Mouse (Mus musculus) kidney, adult 18-20 months (tissue): ENCODE data around the gene AL607142.1.
A peak's percentile ranks its signal among the peaks of the same experiment; 100 is the strongest.

Experiments
- DNase-seq: peaks from one replicate; pipeline ENCODE4 v3.0.0; 2021

Gene AL607142.1

DNA sequence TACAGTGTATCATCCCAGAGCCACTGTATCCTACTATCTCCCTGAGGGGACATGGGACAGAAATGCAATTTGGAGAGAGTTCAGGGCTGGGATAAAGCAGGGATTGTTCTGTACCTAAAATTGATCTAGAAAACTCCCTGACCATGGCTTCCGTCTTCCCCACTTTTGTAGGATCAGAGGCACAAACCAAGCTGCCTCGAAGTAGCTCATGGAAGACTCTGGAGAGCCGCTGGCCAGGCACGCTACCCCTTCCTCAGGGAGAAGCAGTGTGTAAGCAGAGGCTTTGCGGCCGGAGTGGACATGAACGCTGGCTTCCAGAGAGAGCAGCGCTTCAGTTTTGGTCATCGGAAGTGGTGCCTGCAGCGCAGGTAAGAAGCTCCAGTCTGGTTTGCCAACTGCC lies at the start of gene AL607142.1:
TSS of gene AL607142.1 (plus strand) at position 301 of the 400 bp plus-strand sequence.
- DNase-seq, result no peak

DNA sequence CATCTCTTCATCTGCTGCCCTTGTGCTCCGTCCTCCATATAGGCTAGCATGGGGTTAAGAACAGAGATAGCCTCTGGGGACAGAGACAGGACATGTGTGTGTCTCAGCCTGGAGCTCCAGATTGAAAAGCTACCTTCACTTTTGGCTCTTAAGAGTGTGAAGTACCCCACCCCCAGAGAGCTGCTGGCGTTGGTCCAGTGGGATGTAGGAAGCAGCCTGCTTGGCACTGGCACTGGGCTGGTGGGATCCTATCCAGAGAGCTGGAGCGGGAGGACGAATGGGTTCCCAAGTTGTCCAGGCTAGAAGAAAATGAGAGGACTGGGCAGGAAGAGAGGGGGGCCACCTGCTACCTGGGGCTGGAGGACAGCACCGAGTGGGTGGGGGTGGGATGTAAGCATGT lies 46.4 kb upstream of the AL607142.1 start:
- DNase-seq, result no peak

DNA sequence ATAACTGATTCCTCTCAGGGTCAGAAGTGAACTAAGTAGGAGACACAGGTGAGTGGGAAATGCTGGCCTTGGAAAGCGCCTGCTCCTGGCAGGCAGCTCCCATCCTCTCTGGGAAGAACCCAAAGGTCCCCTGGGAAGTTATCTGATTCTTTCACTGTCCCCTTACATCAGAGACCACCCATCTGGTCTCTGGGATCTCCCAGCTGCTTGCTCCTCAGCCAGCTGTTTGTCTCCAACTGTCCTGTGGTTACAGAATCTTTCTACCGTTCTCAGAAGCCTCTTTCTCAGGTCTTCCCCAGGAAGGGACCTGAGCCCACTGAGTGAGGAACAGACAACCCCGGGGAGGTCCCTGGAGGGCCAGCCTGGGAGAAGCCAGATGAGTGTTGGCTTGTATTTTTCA lies 42.4 kb upstream of the AL607142.1 start:
- DNase-seq, result no peak

DNA sequence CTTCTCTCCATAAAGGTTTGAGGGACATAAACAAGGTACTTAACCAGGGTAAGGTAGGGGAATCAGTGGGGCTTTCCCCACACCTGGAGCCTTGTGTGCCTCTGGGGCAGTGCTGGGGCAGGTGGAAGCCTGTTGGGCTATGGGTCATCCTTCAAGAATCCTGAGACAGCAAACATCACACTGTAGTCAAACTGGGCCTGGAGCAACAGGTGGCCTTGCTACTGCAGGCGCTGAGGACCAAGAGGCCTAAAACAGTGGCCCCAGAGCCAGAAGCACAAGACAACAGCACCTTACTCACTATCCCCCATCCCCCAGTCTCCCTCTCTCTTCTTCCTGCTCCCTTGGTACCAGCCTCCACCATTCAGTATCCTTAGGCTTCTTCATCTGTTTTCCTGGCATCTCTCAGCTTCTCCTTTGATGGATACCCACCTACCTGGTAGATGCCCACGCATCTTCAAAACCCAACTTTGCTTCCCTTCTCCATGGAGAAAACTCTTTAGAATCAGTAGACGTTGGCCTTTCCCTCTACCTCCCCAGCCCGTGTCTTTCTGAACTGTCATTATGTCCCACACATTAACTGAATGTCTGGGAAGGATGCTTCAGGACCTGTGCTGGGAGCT lies 41.5 kb upstream of the AL607142.1 start:
- no peak for DNase-seq

DNA sequence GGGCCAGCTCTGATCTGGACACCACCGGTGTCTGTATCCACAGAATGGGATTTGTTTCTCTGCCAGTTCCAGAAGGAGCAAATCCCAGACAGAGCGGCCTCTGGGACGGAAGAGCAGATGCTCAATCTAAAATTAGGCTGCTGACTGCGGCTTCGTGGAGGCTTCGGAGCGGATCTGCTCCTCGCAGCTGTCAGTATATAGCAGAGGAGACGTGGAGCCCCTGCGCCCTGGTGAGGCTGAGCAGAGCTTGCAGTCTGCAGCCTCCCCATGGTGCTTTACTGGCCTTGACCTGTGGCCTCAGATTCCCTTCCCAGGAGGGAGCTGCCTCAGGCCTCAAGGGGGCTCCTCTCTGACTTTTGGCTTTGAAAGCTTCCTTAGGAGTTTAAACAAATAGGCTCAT lies 40.7 kb upstream of the AL607142.1 start:
- DNase-seq, result no peak

DNA sequence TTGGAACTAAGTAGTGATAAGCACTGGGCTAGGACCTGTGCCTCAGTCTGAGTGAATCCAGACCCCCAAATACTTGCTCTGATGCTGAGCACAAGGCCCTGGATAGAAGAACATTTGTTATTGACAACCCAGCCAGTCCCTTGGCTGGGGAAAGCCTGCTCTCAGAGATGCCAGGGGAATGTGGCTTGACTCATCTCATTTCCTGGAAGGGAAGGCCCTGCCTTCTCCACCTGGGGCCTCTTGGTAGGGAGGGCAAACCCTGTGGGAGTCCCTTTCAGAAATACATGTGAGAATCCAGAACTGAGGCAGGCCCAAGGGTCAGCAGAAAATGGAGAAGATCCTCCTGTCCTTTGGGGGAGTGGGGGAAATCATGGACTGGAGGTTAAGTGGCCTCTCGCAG lies 37.1 kb upstream of the AL607142.1 start:
- DNase-seq, result no peak

DNA sequence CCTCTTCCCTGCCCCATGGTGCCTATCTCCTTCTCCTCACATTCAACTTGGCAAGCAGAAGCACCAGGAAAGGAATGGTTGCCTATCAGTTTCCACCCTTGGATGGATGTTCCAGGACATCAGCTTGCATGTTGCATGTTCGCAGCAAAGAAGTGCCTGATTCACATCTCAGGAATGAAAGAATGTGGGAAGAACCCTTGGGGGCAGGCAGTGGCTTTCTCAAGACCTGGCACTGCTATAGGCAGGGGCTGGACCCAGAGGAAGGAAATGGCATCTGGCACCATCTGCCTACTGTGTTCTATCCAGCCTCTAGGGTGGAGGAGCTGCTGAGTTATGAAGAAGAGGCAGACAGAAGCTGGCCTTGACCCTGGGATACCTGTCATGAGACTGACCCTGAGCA lies 34.9 kb upstream of the AL607142.1 start:
- DNase-seq, result no peak

DNA sequence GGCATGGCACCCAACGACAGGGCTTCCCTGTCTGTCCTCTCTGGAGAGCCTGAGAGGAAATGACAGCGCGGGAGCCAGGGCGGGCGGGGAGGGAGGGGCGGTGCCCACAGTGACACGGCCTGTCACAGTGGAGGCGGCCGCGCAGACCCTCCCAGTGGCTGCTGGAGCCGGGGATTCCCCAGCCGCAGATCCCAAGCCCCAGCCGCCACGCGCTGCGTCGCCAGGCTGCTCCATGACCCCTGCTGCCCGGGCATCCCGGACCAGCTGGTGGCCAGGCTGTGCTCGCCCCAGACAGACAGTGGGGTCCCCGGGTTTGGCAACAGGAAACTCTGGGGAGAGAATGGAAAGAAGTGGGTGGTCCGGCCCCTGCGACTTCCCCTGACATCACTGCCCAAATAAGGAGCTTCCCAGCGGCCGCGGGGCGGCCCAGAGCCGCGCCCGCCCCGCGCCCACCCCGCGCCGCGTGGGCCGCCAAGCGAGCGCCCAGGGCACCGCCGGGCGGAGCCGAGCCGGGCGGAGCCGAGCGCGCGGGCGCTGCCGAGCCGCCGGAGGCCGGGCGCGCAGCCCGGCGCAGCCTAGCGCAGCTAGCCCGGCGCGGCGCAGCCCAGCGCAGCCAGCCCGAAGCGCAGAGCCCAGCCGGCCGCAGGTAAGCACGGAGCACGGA lies 32.3 kb upstream of the AL607142.1 start:
- DNase-seq, result peak; percentile 57

DNA sequence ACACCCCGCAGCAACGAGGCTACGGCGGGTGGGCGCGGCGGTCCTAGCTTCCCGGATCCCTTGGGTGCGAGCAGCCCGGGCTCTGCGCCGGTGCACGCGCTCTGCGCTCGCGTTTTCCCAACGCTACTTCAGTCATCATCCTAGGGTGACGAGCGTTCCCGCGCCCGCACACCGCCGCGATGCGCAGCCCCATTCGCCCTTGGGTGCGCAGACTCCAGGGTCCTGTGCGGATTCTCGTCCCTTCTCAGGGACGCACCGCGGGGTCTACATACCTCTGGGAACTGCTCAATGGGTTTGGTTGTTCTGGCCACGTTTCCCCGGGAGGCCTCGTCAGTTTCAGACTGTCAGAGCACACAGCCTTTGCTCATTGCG lies 31.8 kb upstream of the AL607142.1 start:
- DNase-seq, result peak; percentile 28

DNA sequence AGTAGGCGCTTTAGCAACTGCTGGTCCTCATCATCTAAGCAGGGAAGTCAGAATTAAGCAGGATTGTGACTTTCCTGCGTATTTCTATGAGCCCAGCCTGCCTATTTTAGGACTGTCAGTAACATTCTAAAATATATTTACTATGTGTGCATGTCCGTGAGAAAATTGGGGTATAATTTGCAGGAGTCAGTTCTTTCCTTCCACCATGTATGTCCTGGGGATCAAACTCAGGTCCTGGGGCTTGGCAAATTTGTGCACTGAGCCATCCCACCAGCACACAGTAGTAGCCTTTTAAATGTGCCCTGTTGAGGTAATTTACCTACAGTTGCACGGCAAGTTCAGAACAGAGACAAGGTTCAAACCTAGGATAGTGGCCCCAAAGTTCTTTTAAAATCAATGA lies 28.5 kb upstream of the AL607142.1 start:
- DNase-seq, result no peak

DNA sequence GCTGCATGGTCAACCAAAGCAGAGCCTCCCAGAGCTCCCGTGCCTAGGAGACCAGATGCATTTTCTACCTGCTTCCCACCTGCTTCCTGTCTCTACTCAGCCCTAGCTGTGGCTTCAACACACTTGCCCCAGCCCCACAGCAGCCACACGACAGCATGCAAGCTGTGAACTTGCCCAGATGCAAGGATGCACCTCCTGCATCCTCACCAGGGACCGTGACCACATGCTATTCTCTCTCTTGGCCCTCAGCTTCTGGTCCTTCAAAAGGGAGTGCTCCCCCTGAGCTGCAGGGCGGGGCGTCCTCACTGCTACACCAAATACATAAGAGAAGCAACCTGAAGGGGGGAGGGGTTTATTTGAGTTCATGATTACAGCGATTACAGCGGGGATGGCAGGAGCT lies 27.8 kb upstream of the AL607142.1 start:
- DNase-seq, result no peak

DNA sequence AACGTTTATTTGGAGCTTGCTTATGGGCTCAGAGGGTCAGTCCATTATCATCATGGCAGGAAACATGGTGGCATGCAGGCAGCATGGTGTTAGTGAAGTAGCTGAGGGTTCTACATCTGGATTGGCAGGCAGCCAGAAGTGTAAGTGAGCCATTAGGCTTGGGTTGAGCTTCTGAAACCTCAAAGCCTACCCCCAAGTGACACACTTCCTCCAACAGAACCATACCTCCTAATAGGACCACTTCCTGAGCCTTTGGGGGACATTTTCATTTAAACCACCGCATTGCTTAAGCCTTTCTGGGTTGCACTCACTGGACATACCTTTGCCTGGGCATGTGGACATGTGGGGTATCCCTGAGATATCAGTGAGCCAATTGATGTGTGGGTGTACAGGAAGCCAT lies 23.3 kb upstream of the AL607142.1 start:
- no peak for DNase-seq

DNA sequence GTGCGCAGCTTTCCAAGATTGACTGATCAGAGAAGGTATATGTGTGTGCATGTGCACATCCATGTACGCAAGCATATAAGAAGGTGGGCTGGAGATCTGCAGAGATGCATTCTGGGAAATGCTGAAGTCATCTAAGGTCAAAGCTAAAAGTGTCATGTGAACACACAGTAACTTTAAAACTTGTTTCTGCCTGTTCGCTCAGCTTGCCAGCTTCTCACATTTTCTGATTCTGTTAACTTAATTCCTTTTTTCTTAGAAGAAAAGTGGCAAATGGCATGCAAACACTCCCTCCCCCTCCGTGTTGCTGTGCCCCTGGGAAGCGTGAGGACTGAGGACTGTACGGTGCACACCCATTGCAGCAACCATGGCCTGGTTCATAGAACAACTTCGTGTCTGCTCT lies 22.3 kb upstream of the AL607142.1 start:
- no peak for DNase-seq

DNA sequence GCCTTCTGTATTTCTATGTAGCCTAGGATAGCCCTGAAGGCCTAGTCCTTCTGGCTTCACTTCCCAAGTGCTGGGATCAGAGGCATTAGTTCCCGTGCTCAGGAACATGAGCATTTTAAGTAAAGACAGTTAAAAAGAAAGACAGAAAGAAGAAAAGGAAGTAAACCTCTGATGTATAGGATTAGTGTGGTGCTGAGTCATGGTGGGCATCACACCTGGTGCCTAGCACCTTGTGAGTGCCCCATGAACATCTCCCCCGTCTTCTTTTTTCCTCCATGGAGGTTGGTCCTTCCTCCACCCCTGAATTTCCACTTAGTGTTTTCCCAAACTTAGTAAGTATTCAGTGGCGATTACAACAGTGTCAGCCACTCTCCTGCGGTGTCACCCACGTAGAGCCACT lies 20.2 kb upstream of the AL607142.1 start:
- no peak for DNase-seq

DNA sequence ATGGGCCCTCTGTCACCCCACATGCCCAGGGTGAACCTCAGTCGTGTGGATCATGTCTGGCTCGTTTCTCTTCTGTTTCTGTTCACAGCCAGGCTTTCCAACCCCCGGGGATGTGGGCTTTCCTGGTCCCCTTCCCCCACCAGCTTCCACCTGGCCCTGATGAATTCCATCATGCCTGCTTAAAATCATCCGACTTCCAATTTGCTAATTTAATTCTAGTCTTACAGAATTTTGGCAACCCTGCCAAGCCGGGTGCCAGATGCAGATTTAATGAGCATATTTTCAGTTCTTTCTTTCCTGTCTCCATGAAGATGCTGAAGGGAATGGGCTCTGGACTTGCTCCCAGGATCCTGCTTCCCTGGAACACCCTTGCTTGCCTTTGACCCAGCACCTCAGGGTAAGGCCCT lies 19.7 kb upstream of the AL607142.1 start:
- DNase-seq, result no peak

DNA sequence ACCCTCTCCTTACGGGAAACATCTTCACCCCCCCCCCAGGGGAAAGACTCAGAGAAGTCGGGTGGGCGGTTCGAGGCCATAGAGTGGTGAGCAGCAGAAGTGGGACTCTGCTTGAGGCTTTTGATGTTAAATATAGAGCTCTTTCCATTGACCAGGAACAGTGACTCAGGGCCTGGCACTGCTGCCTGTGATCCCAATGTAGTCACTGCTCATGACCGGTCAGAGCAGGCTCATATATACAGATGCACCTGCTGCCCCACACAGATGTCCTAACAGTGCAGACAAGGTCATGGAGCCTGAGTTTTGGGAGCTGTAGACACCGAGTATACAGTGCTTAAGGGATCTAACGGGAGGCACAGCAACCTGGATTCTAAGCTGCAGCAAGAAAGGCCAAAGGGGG lies 18.9 kb upstream of the AL607142.1 start:
- no peak for DNase-seq

DNA sequence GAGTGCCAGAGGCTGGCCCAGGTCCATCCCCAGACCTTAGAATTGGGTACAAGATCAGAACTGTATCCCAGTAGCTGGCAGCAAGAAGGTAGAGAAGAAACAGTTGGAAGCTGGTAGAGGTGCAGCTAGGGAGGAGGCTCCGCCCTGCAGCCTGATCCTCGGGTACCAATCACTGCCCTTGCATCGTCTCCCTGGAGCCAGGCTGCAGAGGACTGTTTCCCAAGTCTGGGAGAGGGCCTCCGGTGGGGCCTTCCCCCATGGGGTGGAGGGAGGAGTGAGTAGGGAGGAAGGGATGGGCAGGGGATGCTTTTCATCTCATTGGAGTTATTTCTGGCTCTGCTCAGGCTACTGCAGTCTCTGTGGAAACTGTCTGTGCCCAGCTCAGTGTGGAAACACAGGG lies 17.7 kb upstream of the AL607142.1 start:
- no peak for DNase-seq

DNA sequence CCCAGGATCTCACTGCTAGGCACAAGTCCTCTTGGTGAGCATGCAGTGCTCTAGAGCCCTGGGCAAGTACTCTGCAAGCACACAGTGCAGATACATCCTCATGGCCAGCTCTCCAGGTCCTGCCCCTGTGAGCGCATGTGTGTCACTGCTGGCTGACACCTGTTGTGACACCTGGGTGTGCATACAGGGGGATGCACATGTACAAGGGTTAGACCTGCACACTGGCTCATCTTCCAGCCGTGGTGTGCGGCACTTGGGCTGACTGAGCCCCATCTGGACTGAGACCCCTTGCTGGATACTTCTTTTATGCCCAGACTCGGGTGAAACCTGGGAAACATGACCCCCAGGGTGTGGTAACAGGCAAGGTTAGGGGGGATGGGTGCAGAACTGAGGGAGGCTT lies 16.5 kb upstream of the AL607142.1 start:
- DNase-seq, result no peak

DNA sequence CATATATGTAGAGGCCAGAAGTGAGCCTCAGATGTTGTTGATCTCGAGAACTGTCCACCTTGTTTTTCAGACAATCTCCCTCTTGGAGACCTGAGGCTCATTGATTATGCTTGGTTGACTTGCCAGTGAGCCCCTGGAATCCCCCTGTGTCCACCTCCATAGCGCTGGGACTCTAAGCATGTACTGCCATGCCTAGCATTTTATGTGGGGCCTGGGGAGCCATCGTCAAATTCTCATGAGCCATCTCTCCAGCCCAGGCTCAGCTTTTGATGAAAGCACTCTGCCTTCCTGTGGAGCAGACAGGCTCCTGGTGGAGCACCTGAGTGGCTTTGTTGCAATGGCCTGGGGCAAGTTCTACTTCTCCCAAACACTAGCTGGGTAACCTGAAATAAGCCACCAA lies 14.9 kb upstream of the AL607142.1 start:
- no peak for DNase-seq

DNA sequence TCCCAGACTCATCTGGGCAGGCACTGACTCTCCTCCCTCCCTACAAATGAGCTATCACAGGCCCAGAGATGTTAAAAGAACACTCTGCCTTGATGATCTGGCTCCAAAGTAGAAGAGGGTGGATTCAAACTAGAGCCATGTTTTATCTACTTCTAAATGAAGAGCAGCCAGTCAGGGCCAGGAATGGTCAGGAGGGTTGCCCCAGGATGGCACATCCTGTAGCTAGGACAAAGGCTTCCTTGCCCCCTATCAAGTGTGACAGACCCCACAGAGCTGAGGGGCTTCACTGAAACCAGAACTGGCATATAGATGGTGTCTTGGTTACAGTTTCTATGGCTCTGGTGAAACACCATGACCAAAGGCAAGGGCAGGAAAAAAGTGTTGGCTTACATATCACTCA lies 12.3 kb upstream of the AL607142.1 start:
- no peak for DNase-seq

DNA sequence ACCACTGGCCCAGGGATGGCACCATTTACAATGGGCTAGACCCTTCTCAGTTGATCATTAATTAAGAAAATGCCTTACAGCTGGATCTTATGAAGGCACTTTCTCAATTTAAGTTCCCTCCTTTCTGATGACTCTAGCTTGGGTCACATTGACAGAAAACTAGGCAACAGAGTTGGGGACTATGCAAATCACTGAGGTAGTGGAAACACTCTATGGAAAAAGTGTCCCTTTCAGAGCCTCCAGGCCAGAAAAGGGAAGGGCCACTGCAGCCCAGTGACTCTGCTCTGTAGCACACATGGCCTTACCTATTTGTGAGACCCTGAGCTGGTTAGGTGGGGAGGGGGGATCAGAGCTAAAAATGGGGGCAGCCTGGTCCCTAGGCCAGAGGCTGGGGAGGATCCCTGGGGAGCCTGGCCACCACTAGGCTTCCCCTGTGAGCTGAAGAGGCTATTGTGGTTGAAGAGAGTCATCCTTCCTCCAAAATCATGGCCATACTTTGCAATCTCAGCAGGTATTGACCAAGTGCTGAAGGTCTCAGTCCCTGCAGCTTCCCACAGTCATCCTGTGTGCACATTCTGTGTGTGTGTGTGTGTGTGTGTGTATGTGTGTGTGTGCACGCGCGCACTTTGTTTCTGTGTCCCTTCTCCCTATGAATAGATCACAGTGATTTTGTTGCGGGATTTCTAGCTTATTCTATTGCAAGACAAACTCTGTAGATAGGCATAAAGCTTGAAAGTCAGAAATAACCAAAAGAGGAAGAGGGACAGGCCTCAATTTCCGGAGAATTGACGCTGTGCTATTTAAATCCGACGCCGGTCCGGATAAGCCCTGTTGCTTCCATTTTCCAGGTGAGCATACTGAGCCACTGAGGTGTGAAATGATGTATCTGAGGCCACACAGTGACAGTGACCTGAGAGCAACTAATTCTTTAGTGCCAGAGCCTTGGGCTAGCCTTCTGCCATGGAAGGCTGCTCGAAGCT lies 11.5 kb upstream of the AL607142.1 start:
- DNase-seq, result no peak

DNA sequence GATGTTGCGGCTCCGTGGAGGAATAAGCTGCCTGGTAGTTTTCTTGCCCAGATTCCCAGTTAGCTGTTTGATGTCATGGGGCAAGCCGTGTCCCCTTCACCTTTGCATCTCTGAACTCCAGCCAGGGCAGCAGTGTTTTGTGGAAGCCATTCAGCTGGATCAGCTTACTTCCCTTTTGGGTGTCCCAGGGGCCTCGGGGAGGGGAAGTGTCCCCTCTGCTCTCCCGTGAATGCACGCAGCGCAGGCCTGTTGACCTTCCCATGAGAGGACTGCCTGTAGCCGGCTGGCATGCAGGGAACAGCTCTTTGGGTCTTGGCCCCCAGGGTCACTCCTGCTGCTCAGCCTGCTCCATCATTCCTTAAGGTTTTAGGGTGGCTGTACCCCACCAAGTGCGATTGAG lies 10.7 kb upstream of the AL607142.1 start:
- no peak for DNase-seq

DNA sequence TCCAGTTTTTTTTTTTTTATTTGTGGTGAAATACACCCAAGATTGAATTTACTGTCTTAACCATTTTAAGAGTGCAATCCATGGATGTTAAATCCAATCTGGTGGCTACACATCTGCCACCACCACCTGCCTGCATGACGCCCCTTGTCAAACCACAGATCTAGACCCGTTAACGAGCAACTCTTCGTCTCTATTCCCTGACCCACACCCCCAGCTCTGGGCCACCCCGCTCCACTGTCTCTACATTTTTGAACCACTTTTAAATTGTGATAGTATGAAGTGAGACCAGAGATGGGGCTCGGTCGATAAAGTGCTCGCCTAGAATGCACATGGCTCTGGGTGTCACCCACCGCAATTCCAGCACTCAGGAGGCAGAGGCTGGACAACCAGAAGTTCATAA lies 8.3 kb upstream of the AL607142.1 start:
- no peak for DNase-seq

DNA sequence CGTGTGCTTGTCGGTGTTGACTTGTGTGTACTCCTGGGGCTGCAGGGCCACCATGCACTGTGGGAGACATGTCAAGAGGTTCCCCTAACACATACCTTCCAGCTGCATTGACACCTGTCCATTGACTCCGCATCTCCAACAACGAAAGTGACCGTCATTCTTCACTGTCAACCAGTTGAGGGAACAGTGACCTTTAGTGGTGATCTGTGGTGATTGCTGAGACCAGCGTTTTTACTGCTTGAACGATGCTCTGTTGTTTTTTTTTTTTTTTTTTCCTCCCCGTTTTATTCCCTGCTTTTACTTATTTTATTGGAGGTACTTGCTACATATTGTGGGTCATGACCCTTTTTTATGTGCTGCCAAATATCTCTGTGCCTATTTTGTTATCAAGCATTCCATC lies 7.3 kb upstream of the AL607142.1 start:
- no peak for DNase-seq
